Mouse (Mus musculus) regulatory T cell (primary cell): ENCODE data around the gene Arfgef3.
"Not testable (repeated sequence)": the region's sequence is repeated elsewhere in the genome, so short reads cannot be mapped to it uniquely, and the experiment has no call there.

Experiments
- in situ Hi-C: fragments of 300-600 bp; cut with MboI, MseI; formaldehyde crosslinking; loops from one replicate; pipeline ENCODE4 v1.15.1; 2025; ENCODE audit warnings: high pct_unique_total_duplicates

The Arfgef3 gene

DNA sequence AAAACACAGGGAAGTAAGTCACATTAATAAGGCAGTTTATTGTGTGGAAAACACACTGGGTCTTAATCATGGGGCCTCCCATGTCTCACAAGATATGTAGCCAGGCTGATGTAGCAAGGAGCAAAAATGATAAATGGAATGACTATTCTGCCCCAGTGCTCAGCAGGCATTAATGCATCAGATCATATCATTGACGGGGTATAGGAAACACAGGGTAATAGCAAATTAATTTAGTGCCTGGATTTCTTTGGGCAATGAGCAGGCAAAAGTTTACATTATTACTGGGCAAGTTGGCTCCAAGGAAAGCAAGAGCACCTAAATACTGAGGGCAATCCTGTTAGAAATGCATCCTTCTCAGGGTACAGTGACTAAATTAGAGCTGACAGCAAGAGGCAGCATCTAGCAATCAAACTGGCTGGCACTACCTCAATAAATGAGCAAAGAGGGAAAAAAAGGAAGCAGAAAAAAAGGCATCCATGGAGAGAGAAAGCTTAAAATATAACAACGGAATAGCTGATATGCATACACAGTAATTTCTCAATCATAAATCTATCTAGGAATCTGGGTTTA, 62.3 kb downstream of the Arfgef3 start:
- in situ Hi-C loops, result no loop called here

DNA sequence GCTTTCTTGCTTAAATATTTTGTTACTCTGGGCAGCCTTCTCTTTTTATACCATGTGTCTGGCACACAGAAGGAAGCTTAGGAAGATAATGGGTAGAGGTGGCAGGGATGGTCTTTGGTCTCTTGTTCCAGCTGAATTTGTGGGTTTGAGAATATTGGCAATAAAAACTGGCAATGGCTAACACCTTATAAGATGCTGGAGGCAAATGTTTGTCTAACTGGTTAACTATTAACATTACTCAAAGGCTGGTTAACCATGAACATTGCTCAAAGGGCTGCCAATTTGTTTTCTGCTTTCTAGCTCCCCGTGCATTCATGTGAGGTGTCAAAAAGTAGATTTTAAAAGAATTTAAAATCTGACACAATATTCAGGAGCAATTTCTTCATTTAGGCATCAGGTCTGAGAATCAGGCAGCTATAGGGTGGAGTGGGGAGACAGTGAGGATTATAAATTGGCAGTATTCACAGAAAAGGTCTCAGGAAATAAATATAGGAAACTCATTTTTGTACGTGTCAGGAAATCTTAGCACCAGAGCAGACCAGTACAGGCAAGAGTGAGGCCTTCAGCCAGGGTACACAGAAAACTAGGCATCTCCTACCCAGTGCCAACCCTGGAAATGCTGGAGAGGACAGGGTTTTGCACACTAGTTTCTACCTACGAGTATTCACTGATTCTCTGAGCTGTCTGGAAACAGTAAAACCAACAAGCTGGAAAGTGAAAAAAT, 62.9 kb downstream of the Arfgef3 start:
- in situ Hi-C loops, result no loop called here

DNA sequence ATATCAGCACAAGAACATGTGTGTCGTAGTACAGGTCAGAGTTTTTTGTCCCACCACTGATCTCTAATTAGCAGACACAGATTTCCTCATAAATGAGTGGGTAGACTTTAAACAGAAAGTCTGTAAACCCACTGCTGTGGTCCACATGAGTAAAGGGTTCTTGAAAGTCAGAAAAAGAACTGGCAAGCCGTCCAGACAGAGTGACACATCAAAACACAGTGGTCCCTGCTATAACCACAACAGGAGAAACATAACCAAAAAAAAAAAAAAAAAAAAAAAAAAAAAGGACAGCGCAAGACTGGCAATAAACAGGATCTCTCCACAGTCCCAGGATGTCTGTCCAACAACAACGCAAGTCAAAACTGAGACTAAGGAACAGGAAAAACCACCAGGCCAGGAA, 64.9 kb downstream of the Arfgef3 start:
- in situ Hi-C loops, result no loop called here

DNA sequence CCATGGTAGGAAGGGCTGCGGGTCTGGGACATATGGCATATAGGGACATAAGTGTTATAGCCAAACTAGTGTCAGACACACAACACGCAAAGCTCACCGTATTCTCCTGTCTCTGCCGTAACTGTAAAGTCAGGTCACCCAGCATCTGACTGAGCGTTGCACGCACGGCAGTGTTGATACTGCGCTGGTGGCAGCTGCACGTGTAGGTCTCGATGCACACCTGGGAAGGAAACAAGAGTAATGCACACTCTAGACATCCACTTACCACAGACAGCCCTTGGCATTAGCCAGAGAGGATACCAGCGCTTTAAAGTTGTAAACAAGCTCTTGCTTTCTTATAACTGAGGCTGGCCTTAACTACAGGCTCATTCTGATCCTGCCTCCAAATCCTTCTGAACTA, 79.0 kb downstream of the Arfgef3 start:
- in situ Hi-C loops, result no loop called here

DNA sequence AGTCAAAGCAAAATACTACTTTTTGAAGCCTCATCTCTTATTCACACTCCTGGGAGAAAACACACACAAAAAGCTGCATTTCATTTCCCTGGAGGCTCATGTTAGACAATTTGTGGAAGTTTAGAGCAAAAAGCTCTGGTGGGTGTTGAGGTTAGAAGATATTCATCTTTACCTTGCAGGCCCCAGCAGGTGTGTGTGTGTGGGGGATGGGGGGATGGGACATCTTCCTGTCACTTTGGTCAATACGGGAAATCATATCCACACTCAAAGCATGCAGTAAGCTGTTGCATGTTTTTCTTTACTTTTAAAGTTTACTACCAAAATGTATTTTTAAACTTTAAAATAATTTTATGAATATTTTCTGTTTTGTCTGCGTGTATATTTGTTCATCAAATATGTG, 79.7 kb downstream of the Arfgef3 start:
- in situ Hi-C loops, result no loop called here

DNA sequence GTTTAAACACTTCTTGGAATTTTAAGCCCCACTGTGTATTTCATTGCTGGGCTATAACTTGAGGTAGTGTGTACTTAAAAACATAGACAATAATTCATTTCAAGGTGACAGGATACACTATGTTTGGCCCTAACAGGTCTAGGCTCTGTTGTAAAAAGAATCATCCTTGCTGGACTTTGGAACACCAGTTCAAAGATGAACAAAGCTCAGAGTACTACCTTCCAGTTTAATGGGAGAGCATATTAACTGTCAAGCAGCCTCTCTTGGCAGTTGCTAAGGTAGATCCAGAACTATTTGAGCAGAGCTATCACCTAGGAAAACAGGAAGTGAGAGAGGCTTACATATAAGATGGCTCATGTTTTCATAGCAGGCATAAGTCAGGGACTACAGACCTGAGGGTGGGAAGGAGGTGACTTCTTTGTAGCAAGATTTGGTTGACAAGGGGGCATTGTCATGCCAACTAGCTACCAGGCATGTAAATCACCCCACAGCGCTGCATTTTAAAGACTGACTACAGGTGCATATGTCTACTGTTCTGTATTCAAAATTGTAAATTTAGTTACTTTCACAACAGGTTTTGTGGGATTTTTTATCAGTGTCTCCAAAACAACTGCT, 82.0 kb downstream of the Arfgef3 start:
- in situ Hi-C loops, result no loop called here

DNA sequence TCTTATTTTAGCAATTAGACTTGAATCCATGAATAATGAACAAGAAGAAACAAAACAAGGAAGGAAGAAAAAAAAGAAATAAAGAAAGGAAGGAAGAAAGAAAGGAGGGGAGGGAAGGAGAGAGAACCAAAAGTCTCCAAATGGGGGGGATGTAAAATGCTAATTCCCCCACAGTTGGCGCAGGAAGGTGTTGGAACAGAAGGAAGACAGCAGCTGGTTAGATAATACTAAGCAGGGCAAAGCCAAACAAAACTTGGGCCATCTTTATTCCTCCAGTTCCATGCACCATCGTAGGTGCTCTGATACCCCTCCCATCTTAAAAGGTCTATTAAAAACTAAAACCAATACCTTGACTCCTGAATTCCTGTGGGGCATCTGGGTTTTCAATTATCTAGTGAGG, 82.8 kb downstream of the Arfgef3 start:
- in situ Hi-C loops, result no loop called here

DNA sequence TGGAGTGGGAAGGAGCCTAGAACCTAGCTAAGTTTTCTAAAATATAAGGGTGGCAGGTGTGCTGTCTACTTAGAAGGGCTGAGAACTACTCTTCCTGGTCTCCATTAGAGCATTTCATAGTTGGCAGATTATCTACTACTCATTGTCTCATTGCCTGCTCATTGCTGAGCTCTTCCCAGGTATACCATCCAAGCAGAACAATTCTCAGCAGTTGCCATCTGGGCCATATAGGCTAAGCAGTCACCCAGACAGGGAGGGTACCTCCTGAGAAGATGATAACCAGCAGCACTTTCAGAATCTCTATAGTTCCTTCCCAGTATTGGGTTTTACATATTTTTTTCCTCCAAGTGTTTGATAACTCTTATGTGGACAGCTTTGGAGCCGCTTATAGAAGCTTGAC, 86.2 kb downstream of the Arfgef3 start:
- in situ Hi-C loops, result loop anchor here (5.0 kb wide), 1 partner anchor 50 kb away; no protein-coding TSS in a partner anchor

DNA sequence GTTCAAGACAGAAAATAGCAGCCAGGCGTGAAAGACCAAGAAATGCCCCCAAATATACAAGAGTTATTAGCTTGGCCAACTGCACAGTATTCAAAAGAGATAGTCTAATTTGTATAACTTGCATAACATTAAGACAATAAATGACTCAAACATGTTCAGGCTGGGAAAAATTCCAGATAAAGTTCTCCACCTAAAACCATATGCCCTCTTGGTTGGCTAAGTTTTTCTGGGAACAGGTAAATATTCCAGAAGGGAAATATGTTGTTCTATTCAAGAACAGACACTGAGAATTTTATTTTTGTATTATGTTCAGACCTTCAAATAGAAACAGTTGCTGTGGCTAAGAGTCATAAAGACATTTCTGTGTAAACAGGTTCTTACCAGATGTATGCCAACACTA, 96.7 kb downstream of the Arfgef3 start:
- in situ Hi-C loops, result no loop called here

DNA sequence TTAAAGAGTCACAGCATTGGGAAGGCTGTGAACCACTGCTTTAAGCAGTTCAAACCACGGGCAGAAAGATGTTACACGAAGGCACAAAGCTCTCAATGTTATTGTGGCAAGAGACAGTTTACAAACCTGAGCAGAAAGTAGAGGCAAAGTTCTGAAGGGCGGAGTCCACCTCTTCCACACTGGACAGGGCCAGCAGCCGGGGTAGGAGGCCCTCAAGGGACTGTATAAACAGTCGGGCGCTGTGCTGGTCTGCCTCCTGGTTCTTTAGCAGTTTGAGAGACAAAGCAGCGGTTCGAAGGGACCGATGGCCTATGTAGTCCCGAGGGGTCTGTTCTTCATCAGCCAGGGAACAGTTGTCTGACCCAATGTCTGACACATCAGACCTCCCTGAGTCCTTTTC, 97.7 kb downstream of the Arfgef3 start:
- in situ Hi-C loops, result no loop called here

DNA sequence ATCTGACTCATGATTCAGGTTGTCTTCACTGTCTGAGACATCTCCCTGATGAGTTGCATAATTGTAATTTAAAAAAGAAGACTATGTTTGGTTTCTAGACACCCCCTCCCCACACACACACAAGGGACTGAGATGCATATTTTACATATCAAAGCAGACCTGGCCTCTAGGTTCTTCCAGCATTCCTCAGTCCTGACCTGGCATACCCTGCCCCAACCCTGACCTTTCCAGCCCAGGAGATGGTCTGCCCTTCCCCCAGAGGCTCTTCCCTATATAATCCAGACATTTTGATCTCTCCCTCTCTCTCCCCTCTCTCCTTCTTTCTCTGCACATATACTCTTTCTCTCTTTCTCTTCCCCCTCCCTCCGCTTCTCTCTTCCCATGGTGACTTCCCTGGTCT, 99.4 kb downstream of the Arfgef3 start:
- in situ Hi-C loops, result no loop called here

DNA sequence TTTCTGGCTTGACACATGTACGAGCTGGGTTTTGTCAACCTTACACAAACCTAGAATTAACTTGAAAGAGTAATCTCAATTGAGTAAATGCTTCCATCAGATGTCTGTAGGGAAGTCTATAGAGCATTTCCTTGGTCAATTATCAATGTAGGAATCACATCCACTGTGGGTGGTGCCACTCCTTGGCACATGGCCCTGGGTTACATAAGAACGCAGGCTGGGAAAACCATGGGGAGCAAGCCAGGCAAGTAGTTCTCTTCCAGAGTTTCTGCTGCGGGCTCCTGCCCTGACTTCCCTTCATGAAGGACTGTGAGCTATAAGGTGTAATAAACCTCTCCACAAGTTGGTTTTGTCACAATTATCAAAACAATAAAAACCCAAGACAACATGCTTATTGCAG, 100.2 kb downstream of the Arfgef3 start:
- in situ Hi-C loops, result no loop called here

DNA sequence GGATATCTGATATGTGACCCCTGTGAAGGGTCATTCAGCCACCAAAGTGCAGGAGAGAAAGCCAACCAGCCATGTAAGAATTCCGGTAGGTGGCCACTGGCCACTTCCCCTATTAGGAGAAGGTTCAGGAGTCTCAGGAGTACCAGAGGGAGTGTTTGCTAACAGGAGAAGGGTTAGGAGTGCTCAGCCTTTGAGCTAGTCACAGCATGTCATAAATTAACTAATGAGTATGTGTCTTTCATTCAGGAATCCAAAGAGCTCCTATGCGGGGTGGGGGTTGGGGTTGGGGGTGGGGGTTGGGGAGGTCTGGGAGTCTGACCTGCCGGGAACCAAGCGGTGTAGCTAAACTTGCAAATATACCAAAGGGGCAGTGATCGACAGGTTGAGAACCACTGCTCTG, 100.9 kb downstream of the Arfgef3 start:
- in situ Hi-C loops, result no loop called here

DNA sequence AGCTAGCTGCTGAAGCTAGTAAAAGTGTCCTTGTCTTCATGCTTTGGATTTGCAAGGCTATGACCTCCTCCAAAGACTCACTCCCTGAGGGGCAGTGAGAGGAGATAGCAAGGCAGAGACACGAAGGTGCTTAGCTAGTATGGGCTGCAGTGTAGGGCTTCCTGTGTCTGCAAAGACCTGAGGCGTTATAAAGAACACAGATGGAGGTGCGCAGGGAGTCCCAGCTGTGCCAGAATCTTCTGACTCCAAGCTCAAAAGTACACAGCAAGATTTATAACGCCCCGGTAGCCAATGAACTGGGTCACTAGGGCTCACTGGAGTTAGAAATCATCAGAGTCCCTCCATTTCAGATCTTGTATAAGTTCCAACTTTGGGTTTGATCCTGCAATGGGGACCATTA, 103.2 kb downstream of the Arfgef3 start:
- in situ Hi-C loops, result no loop called here

DNA sequence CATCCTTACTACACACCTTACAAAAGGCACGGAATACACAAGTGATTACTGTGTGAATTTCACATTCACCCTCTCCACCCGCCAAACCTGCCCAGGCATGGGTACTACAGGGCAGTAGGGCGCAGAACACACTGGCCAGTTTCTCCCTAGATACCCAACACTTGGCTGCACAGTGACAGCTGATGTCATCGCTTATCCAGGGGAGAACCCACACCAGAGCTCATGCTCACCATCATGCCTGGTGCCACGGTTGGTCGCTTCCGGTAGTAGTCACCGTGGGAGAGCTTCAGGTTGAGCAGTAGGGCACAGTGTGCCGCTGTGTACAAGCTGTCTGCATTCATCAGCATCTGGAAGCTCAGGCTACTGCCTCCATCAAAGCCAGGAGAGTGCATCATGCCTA, 108.3 kb downstream of the Arfgef3 start:
- in situ Hi-C loops, result no loop called here

DNA sequence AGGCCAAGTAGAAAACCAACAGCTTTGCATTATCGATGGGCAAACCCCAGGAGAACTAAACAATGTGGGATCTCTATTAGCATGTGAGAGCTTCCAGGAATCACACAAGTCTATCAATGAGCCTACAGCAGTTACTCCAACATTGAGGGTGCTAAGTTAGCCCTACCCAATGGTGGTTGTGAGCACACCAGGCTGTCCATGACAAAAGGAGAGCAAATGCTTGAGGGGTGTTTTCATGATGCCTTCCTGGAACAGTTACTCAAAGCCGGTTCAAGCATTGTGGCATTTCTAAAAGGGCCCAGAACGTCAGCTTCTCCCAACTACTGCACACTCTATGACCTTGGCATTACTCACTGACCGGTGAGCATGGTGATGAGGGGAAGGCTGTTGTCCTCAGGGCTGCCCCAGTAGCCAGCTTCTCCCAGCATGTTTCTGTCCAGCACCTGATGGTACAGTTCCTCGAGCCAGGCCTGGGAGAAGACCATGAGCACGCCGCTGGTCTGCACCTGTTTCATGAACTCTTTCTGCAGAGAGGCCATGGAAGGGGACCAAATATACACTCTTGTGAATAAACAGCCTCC, 109.3 kb downstream of the Arfgef3 start:
- in situ Hi-C loops, result no loop called here

DNA sequence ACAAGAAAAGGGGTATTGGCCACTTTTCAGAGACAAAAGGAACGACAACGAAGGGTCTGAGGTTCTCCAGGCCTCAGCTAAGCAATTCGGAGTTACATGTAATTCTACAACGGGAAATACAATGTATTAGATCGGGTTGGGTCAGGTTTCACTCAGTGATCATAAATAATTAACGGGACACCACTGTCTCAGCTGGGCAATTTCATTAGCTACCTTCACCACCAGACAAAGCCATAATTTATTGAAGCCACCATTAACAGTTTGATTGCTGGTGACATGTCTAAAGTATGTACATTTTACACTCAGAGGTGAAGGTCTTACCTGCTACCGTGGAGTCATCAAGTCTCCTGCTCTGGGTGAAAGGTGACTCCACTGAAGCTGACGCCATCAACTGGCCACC, 113.3 kb downstream of the Arfgef3 start:
- in situ Hi-C loops, result no loop called here

DNA sequence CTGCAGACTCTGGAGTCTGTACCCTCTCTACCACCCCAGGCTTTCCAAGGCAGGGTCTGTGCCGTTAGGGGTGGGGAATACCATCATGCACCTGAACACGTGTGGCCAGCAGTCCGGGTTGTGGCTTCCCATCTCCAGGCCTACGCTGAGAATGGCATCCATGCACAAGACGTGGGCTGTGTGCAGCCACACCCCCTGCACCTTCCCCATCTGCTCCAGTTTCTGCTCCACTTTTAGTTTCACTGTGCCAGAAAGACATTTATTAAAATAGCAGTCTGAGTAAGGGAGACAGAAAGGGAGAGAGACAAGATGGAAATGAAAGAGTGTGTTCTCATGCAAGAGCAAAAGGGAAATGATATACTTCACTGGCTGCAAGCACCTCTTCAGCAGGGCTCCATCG, 116.2 kb downstream of the Arfgef3 start:
- in situ Hi-C loops, result no loop called here

DNA sequence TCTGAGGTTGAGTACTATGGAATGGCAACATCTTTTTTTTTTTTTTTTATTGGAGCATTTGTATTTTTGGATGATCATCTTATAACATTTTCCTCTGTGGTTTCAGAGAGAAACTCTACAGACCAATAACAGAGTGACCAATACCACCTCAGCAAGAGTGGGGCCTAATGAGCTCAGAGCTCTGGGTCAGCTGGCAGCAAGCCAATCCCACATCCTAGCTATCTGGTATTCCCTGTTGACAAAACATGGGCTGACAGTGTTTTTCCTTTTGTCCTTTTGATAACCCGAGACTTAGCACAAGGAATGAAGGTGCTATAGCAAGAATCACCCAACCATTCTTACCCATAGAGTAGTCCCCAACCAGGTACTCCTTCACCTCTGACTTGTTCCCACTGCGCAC, 131.0 kb downstream of the Arfgef3 start:
- in situ Hi-C loops, result no loop called here

DNA sequence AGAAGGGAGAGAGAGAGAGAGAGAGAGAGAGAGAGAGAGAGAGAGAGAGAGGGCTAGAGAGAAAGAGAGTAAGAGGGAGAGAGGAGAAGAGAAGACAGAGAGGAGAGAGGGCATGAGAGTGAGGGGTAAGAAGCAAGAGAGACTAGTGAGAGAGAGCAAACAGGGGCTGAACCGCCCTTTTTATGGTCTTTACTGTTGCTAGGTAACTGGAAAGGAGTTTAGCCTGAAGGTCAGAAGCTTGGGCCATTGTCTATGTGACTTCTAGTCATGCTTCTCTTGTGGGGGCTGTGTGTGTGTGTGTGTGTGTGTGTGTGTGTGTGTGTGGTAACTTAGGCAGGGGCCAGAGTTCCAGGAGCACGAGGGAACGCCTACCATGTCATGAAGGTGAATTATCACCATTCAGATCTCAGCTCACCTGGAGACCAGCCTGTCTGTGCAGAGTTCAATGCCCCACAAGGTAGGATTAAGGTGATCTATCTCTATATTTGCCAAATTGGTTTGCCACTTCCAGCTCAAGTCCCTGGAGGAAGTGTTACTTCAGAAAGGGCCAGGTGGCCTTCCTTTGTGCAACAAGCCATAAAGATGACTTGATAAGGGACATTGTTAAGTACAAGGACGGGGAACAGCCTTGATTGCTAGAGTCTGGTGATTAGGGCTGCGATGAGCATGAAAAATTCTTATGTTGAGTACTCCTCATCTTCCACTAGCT, 138.8 kb downstream of the Arfgef3 start:
- in situ Hi-C loops, result not testable (repeated sequence)

DNA sequence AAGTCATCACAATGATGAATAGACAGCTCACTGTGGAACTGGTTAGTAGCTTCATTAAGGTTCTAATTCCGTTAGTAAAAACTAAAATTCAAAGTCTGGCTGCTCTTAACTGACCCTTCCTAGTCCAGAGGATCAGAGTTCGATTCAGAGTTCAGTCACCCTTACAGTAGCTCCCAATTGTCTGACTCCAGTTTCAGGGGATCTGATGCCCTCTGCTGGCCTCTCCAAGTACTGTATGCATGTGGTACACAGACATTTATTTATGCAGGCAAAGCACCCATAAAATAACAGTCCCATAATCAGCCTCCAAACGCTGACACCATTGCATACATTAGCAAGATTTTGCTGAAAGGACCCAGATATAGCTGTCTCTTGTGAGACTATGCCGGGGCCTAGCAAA, 141.7 kb downstream of the Arfgef3 start:
- in situ Hi-C loops, result no loop called here

DNA sequence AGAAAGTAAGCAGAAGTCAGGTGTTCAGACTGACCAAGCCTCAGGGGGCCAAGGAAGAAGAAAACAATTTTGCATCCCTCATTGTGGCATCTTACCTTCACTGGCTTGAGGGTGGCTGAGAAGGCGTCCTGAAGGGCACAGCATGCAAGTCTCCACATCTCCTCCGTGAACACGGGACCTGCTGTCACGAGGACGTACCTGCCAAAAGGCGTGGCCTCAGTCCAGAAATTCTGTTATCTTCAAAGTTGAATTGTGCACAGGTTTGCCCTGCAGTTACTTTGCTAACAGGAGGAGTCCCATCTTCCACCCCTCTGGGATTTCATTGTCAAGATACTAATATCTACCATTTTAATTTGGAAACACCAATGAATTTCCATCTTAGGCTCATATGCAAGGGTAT, 146.1 kb downstream of the Arfgef3 start:
- in situ Hi-C loops, result no loop called here
